Mouse (Mus musculus) kidney, adult 2 months (tissue): ENCODE measurements around the gene Dock2.

Experiments used
- CTCF ChIP-seq: fragments of 200-500 bp; conservative IDR thresholded peaks from 2 replicates; pipeline ENCODE4 v1.5.1; 2011; ENCODE audit warnings: low read depth, mild to moderate bottlenecking, control low read depth, low read length, moderate library complexity, mixed read lengths; ENCODE audit not compliant: insufficient read depth, insufficient read length
- POLR2A ChIP-seq: fragments of 200-500 bp; IDR thresholded peaks from one replicate; pipeline ENCODE4 v1.6.1; 2011; ENCODE audit warnings: low read depth, low read length, control low read depth

DNA sequence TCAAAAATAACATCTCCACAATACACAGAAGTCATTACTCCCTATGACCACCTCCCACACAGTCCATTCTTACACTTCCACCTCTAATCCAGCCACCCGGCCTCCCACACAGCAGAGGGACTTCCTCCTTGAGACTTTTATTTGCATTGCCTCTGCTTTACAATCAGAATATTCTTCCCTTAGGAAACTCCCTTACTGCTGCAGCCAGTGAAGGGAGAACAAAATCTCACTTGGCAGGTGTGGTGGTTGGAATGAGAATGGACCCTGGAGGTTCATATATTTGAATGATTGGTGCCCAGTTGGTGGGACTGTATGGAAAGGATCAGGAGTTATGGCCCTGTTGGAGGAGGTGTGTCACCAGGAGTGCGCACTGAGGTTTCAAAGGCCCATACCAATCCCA, 7.6 kb downstream of the Dock2 start:
- TF ChIP-seq POLR2A: no peak
- TF ChIP-seq CTCF: no peak
